Mouse (Mus musculus) stomach, postnatal 0 days (tissue): Measurements from ENCODE around the gene Bspry.

Experiments
- CTCF ChIP-seq: IDR thresholded peaks from 2 replicates; pipeline ENCODE4 v1.5.1; 2016; ENCODE audit warnings: antibody characterized with exemption, low read depth, mild to moderate bottlenecking, moderate library complexity
- EP300 ChIP-seq: optimal IDR thresholded peaks from 2 replicates; pipeline ENCODE3; 2016; ENCODE audit warnings: antibody characterized with exemption

DNA sequence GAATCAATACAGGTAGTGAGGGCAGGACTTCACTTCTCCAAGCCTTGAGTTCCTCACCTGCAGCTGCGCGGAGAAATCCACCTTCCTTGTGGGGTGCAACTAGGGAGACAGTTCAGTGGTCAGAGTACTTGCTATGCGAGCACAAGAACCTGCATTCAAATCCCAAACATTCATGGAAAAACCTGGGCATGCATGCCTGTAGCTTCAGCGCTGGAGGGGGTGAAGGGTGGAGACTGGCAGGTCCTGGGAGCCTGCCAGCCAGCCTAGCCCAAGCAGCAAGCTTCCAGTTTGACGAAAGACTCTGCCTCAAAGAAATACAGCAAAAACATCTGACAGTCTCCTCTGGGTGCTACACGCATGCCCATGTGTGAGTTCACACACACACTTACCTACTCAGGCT is 44.8 kb upstream of the Bspry start, which contains the start of gene Rnf183:
- TF ChIP-seq EP300 (no peak), CTCF (no peak)
